Mouse (Mus musculus): ENCODE results near the gene Vmo1. TPM values are rescaled to one million over a fixed set of nuclear protein-coding genes. Genes with fewer than 3 reads are reported as not detected.
"Not testable (repeated sequence)": the region's sequence is repeated elsewhere in the genome, so short reads cannot be mapped to it uniquely, and the experiment has no call there.

The Vmo1 gene
- polyA plus RNA-seq, 1 experiment, result not detected

- Histone ChIP-seq H3K4me1 (ENCODE audit: control insufficient read depth, insufficient read depth, low read length) (peaks cover 9% of the 10 kb centered on the region), H3K27ac (ENCODE audit: insufficient read depth, low read depth, low read length) (no peak overlapping the region), H3K4me3 (ENCODE audit: insufficient read depth, low read length) (no peak overlapping the region)
- TF ChIP-seq CTCF (IDR thresholded peaks at IDR 0.05; ENCODE audit: low read depth, low read length), result no peak
- TF ChIP-seq POLR2A (IDR thresholded peaks at IDR 0.05; ENCODE audit: borderline replicate concordance, low read depth, low read length), result no peak
Observed at GRCm38 (mm10) chr11:70541415-70541814, 27.0 kb upstream of the Vmo1 start.

- Histone ChIP-seq H3K27ac (ENCODE audit: insufficient read depth, low read depth, low read length) (no peak overlapping the region), H3K4me1 (ENCODE audit: control insufficient read depth, insufficient read depth, low read length) (peaks cover 9% of the 10 kb centered on the region), H3K4me3 (ENCODE audit: insufficient read depth, low read length) (peak overlapping the region; percentile 78)
- TF ChIP-seq CTCF (IDR thresholded peaks at IDR 0.05; ENCODE audit: low read depth, low read length) (no peak), POLR2A (IDR thresholded peaks at IDR 0.05; ENCODE audit: borderline replicate concordance, low read depth, low read length) (no peak)
Observed at GRCm38 (mm10) chr11:70540928-70541327, 26.5 kb upstream of the Vmo1 start.

GRCm38 (mm10) chr11:70539877-70540587 lies 25.6 kb upstream of the Vmo1 start, which contains the start of gene Pld2:
Pld2 (plus strand) TSS chr11:70540064.
- H3K4me1 ChIP-seq (ENCODE audit: control insufficient read depth, insufficient read depth, low read length), result peaks cover 9% of the 10 kb centered on the region
- peak within 1 kb of the TSS; percentile 74 for H3K27ac ChIP-seq (ENCODE audit: insufficient read depth, low read depth, low read length)
- TF ChIP-seq CTCF (IDR thresholded peaks at IDR 0.05; ENCODE audit: low read depth, low read length) (no peak), POLR2A (IDR thresholded peaks at IDR 0.05; ENCODE audit: borderline replicate concordance, low read depth, low read length) (no peak)
- peak within 1 kb of the TSS; percentile 78 for H3K4me3 ChIP-seq (ENCODE audit: insufficient read depth, low read length)

- Histone ChIP-seq H3K4me3 (ENCODE audit: insufficient read depth, low read length) (peak overlapping the region; percentile 78), H3K27ac (ENCODE audit: insufficient read depth, low read depth, low read length) (peak overlapping the region; percentile 74), H3K4me1 (ENCODE audit: control insufficient read depth, insufficient read depth, low read length) (peaks cover 9% of the 10 kb centered on the region)
- no peak for TF ChIP-seq CTCF (IDR thresholded peaks at IDR 0.05; ENCODE audit: low read depth, low read length)
- no peak for TF ChIP-seq POLR2A (IDR thresholded peaks at IDR 0.05; ENCODE audit: borderline replicate concordance, low read depth, low read length)
Observed at GRCm38 (mm10) chr11:70539423-70539822, 25.0 kb upstream of the Vmo1 start.

DNA sequence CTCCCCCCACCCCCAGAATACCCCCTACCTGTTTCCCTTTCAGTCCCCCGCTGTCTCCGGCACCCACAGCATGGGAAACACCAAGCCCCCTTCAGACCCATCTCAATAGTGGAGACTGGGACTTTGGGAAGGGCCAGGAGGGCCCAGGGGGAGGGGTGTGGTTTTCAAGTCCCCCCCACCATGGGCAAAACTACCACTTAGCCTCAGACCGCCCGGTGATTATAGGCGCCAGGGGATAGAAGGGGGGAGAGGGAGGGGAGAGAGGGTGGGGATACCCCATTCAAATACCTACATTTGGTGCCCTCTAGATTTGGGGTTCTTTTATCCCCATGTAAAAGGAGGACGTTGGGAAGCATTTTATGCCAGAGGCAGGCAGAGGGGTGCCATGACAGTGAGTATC lies 18.4 kb upstream of the Vmo1 start, which contains the start of gene Gm40193:
Gene Gm40193 (minus strand): TSS at position 101 of the 400 bp plus-strand sequence.
- peaks cover 17% of the 10 kb centered on the region for H3K4me1 ChIP-seq (ENCODE audit: control insufficient read depth, insufficient read depth, low read length)
- H3K27ac ChIP-seq (ENCODE audit: insufficient read depth, low read depth, low read length), result no peak within 1 kb of the TSS
- TF ChIP-seq CTCF (IDR thresholded peaks at IDR 0.05; ENCODE audit: low read depth, low read length) (no peak), POLR2A (IDR thresholded peaks at IDR 0.05; ENCODE audit: borderline replicate concordance, low read depth, low read length) (no peak)
- no peak within 1 kb of the TSS for H3K4me3 ChIP-seq (ENCODE audit: insufficient read depth, low read length)

DNA sequence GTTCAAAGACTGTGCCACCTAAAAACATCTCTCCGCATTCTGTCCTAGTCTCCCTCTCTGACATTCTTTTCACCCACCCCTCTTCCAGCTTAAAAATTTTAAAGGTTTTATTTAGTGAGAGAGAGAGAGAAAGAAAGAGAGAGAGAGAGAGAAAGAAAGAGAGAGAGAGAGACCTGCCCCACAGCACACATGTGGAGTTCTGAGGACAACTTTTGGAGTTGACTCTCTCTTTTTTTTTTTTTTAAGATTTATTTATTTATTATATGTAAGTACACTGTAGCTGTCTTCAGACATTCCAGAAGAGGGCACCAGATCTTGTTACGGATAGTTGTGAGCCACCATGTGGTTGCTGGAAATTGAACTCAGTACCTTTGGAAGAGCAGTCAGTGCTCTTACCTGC lies 16.6 kb upstream of the Vmo1 start:
- H3K4me1 ChIP-seq (ENCODE audit: control insufficient read depth, insufficient read depth, low read length), result peaks cover 35% of the 10 kb centered on the region
- not testable (repeated sequence) for H3K4me3 ChIP-seq (ENCODE audit: insufficient read depth, low read length); H3K27ac ChIP-seq (ENCODE audit: insufficient read depth, low read depth, low read length)

- TF ChIP-seq CTCF (IDR thresholded peaks at IDR 0.05; ENCODE audit: low read depth, low read length) (no peak), POLR2A (IDR thresholded peaks at IDR 0.05; ENCODE audit: borderline replicate concordance, low read depth, low read length) (no peak)
- H3K4me3 ChIP-seq (ENCODE audit: insufficient read depth, low read length), result no peak overlapping the region
Observed at GRCm38 (mm10) chr11:70528610-70529009, 14.2 kb upstream of the Vmo1 start.

DNA sequence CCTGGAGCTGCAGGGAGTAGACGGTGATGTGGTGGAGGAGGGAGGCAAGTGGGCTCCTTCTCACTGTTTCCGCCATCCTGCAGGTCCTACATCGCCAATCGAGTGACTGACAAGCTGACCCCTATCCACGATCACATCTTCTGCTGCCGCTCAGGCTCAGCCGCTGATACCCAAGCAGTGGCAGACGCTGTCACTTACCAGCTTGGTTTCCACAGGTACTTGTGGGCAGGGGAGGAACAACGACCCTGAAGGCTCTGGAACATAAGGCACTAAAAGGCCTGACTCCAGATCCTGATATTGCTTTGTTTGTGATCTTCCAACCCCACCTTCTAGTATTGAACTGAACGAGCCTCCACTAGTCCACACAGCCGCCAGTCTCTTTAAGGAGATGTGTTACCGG lies 11.8 kb upstream of the Vmo1 start:
- H3K4me3 ChIP-seq (ENCODE audit: insufficient read depth, low read length), result peak overlapping the region; percentile 80
- 0 out of 2 replicates have a peak overlapping the region, but pooled peaks have one; percentile 1 for H3K27ac ChIP-seq (ENCODE audit: insufficient read depth, low read depth, low read length)
- H3K4me1 ChIP-seq (ENCODE audit: control insufficient read depth, insufficient read depth, low read length), result peaks cover 38% of the 10 kb centered on the region
- TF ChIP-seq CTCF (IDR thresholded peaks at IDR 0.05; ENCODE audit: low read depth, low read length) (no peak), POLR2A (IDR thresholded peaks at IDR 0.05; ENCODE audit: borderline replicate concordance, low read depth, low read length) (no peak)

More at GRCm38 (mm10) chr11:70528610-70529009, 14.2 kb upstream of the Vmo1 start:
- peak overlapping the region; percentile 97 for H3K27ac ChIP-seq (ENCODE audit: insufficient read depth, low read depth, low read length)
- peaks cover 38% of the 10 kb centered on the region for H3K4me1 ChIP-seq (ENCODE audit: control insufficient read depth, insufficient read depth, low read length)

DNA sequence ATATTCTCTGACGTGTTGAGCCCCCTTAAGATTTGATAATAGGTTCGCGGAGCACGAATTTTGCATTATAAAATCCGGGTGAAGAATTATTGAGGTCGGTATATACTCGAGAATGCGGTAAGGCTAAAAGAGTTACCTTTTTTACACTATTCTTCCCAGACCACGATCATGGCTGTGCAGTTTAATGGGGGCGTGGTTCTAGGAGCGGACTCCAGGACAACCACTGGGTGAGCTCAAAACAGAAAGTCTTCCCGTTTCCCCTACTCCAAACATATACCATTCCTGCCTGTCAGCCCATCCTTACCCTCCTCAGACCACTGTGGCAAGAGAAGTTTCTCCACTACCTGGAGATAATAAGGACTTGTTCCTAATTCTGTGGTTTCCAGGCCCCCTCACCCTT lies 11.3 kb upstream of the Vmo1 start:
- TF ChIP-seq CTCF (IDR thresholded peaks at IDR 0.05; ENCODE audit: low read depth, low read length) (no peak), POLR2A (IDR thresholded peaks at IDR 0.05; ENCODE audit: borderline replicate concordance, low read depth, low read length) (no peak)
- Histone ChIP-seq H3K27ac (ENCODE audit: insufficient read depth, low read depth, low read length) (peak overlapping the region; percentile 67), H3K4me3 (ENCODE audit: insufficient read depth, low read length) (peak overlapping the region; percentile 80), H3K4me1 (ENCODE audit: control insufficient read depth, insufficient read depth, low read length) (peaks cover 38% of the 10 kb centered on the region)

- Histone ChIP-seq H3K27ac (ENCODE audit: insufficient read depth, low read depth, low read length) (peak within 1 kb of the TSS; percentile 67), H3K4me1 (ENCODE audit: control insufficient read depth, insufficient read depth, low read length) (peaks cover 38% of the 10 kb centered on the region), H3K4me3 (ENCODE audit: insufficient read depth, low read length) (peak within 1 kb of the TSS; percentile 80)
- TF ChIP-seq POLR2A (IDR thresholded peaks at IDR 0.05; ENCODE audit: borderline replicate concordance, low read depth, low read length) (peak; percentile 68; the same call in 1 of the 2 replicates), CTCF (IDR thresholded peaks at IDR 0.05; ENCODE audit: low read depth, low read length) (no peak)
Observed at GRCm38 (mm10) chr11:70525184-70525678, 10.8 kb upstream of the Vmo1 start, which contains the start of gene Psmb6. Psmb6 (plus strand) TSS chr11:70525367.

Data from bone marrow macrophage, adult 2 months (primary cell).